In genomic region chr3:28345961-28346360, GRCm38 (mm10) we compare ENCODE assay signal across 19 mouse cellular contexts.
DNase-seq lines count a peak whose midpoint lies in the region; ATAC-seq lines count a peak whose summit lies in the region.
"Had no signal": no experiment of that assay in that cellular context is flagged by ENCODE, and none has a peak within 500 bp of the region (broad histone marks: within the 10 kb centered on the region; RNA-seq: fewer than 3 reads in every experiment).

No protein-coding gene starts in this region.

- ATAC-seq in hindbrain, embryonic 13.5 days (ENCODE audit: low FRiP score) = peak; percentile 33; the same call in 1 of the 2 replicates
- ATAC-seq in hindbrain, embryonic 16.5 days = peak; percentile 29; the same call in 1 of the 2 replicates
- ATAC-seq: intestine, postnatal 0 days; liver, postnatal 0 days; lung, postnatal 0 days had no signal

- no peaks in the 10 kb centered on the region for H3K27me3 ChIP-seq in hindbrain, embryonic 13.5 days
- no peaks in the 10 kb centered on the region for H3K27me3 ChIP-seq in hindbrain, embryonic 10.5 days (ENCODE audit: insufficient read depth, poor library complexity, severe bottlenecking)
- no peaks in the 10 kb centered on the region for H3K27me3 ChIP-seq in hindbrain, embryonic 16.5 days (replicated peaks; ENCODE audit: control insufficient read depth, insufficient read depth, low read length)
- H3K27me3 ChIP-seq: limb, embryonic 12.5 days; stomach, embryonic 15.5 days had no signal

- H3K27ac ChIP-seq in hindbrain, embryonic 13.5 days = no peak overlapping the region
- no peak overlapping the region for H3K27ac ChIP-seq in hindbrain, embryonic 10.5 days
- no peak overlapping the region for H3K27ac ChIP-seq in hindbrain, embryonic 16.5 days (ENCODE audit: low read depth, low read length)
- H3K27ac ChIP-seq: limb, embryonic 12.5 days; macrophage; stomach, embryonic 15.5 days had no signal

- WGBS in hindbrain, embryonic 13.5 days = 90% methylated on average over 1 of the region's 1 CpGs
- 89% methylated on average over 1 of the region's 1 CpGs for WGBS in hindbrain, embryonic 10.5 days
- 58% methylated on average over 1 of the region's 1 CpGs for WGBS in hindbrain, embryonic 16.5 days

- no peaks in the 10 kb centered on the region for H3K9me3 ChIP-seq in hindbrain, embryonic 13.5 days
- H3K9me3 ChIP-seq in hindbrain, embryonic 10.5 days = no peaks in the 10 kb centered on the region
- no peaks in the 10 kb centered on the region for H3K9me3 ChIP-seq in hindbrain, embryonic 16.5 days (ENCODE audit: control insufficient read depth, low read length)
- H3K9me3 ChIP-seq: limb, embryonic 12.5 days; stomach, embryonic 15.5 days had no signal

- H3K36me3 ChIP-seq in hindbrain, embryonic 13.5 days = no peaks in the 10 kb centered on the region
- H3K36me3 ChIP-seq in hindbrain, embryonic 10.5 days = no peaks in the 10 kb centered on the region
- no peaks in the 10 kb centered on the region for H3K36me3 ChIP-seq in hindbrain, embryonic 16.5 days (ENCODE audit: control insufficient read depth, insufficient read depth, low read length)
- H3K36me3 ChIP-seq: limb, embryonic 12.5 days; stomach, embryonic 15.5 days had no signal

- H3K4me1 ChIP-seq in hindbrain, embryonic 13.5 days (replicated peaks) = peaks cover 11% of the 10 kb centered on the region
- no peaks in the 10 kb centered on the region for H3K4me1 ChIP-seq in hindbrain, embryonic 10.5 days (replicated peaks)
- no peaks in the 10 kb centered on the region; the same call in 1 of the 2 replicates for H3K4me1 ChIP-seq in hindbrain, embryonic 16.5 days (ENCODE audit: control insufficient read depth, insufficient read depth, low read depth, low read length)
- H3K4me1 ChIP-seq: stomach, embryonic 15.5 days had no signal

- H3K9ac ChIP-seq in hindbrain, embryonic 13.5 days = no peak overlapping the region
- H3K9ac ChIP-seq in hindbrain, embryonic 16.5 days (ENCODE audit: low read depth, low read length) = no peak overlapping the region
- H3K9ac ChIP-seq: limb, embryonic 12.5 days; liver, postnatal 0 days; stomach, embryonic 15.5 days had no signal

- peak; percentile 55 to 69 for DNase-seq in cerebellum, postnatal 10 days
- no peak for DNase-seq in cerebellum, adult 11 months
- DNase-seq in hindbrain, embryonic 10.5 days (ENCODE audit: low spot score) = no peak
- DNase-seq in brain, adult 2 months (ENCODE audit: low read depth, low spot score) = peak; percentile 52
- DNase-seq in urinary bladder, postnatal 14 days (ENCODE audit: low spot score) = no peak
- DNase-seq: adrenal gland, postnatal 25 days; gastrocnemius, postnatal 25 days; heart, postnatal 4 days; kidney, postnatal 25 days; liver, postnatal 0 days; thymus, postnatal 25 days had no signal

- H3K4me2 ChIP-seq in hindbrain, embryonic 13.5 days = no peak overlapping the region
- no peak overlapping the region for H3K4me2 ChIP-seq in hindbrain, embryonic 16.5 days (ENCODE audit: low read length)
- H3K4me2 ChIP-seq: limb, embryonic 12.5 days; liver, embryonic 11.5 days; stomach, embryonic 15.5 days had no signal

- H3K4me3 ChIP-seq in hindbrain, embryonic 13.5 days = no peak overlapping the region
- H3K4me3 ChIP-seq in hindbrain, embryonic 10.5 days = no peak overlapping the region
- H3K4me3 ChIP-seq in hindbrain, embryonic 16.5 days (ENCODE audit: low read length) = no peak overlapping the region
- H3K4me3 ChIP-seq: limb, embryonic 12.5 days; stomach, embryonic 15.5 days had no signal

Comparison
In these comparisons a context has a peak if more than half of its experiments do, and no peak if none do; other contexts are left out.
1. DNase-seq: peak in cerebellum, postnatal 10 days (2 of 2) and brain, adult 2 months (single experiment); none in cerebellum, adult 11 months (single experiment), hindbrain, embryonic 10.5 days (single experiment) and urinary bladder, postnatal 14 days (single experiment).